Comparison of ENCODE assay signal across 28 mouse cellular contexts in the genomic region with DNA sequence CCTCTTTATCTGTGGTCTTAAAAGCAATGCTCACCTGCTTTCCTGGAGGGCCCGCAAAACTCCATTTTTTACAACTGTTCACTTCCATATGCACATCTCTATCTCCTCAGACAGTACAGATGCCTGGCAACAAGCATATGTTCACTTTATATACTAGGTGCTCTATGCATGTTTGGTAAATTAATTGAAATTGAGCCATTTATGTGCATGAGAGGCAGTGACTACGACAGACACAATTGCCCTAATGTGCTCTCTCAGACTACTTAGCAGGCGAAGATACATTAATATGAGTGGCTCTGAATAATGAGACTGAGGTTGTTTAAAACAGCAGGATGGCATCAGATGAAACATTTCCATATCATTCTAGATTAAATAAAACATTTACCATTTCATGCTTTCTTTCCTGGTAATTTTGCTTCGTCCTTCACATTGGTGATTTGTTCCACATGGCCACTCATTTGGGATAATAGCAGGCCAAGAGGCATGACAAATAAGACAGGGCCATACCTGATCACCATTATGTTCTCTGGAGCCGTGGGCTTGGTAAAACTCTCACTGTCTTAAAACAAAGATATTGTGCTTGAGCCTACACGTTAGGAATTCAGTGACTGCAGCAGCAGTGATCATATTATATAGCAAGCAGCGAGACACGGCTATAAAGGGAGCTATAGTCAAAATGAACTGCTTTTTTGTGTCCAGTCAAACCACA.
DNase-seq lines count a peak whose midpoint lies in the region; ATAC-seq and TF ChIP-seq lines count a peak whose summit lies in the region.
"Had no signal": no experiment of that assay in that cellular context is flagged by ENCODE, and none has a peak within 500 bp of the region (broad histone marks: within the 10 kb centered on the region; RNA-seq: fewer than 3 reads in every experiment).

No protein-coding gene starts in this region.

- no peaks in the 10 kb centered on the region for H3K9me3 ChIP-seq in forebrain, embryonic 14.5 days (replicated peaks; ENCODE audit: control insufficient read depth, low read length)
- H3K9me3 ChIP-seq in forebrain, embryonic 15.5 days, result no peaks in the 10 kb centered on the region
- no peaks in the 10 kb centered on the region for H3K9me3 ChIP-seq in hindbrain, embryonic 13.5 days
- no peaks in the 10 kb centered on the region for H3K9me3 ChIP-seq in hindbrain, embryonic 10.5 days
- no peaks in the 10 kb centered on the region for H3K9me3 ChIP-seq in neural tube, embryonic 13.5 days
- H3K9me3 ChIP-seq: embryonic facial prominence, embryonic 10.5 days; embryonic facial prominence, embryonic 13.5 days; heart, embryonic 10.5 days; heart, embryonic 13.5 days; hindbrain, embryonic 15.5 days had no signal

- H3K9ac ChIP-seq in forebrain, embryonic 14.5 days (ENCODE audit: low read length), result no peak overlapping the region
- no peak overlapping the region for H3K9ac ChIP-seq in forebrain, embryonic 15.5 days (replicated peaks)
- H3K9ac ChIP-seq in hindbrain, embryonic 13.5 days, result no peak overlapping the region
- H3K9ac ChIP-seq in neural tube, embryonic 13.5 days, result no peak overlapping the region
- H3K9ac ChIP-seq: embryonic facial prominence, embryonic 13.5 days; heart, embryonic 13.5 days; hindbrain, embryonic 15.5 days had no signal

- H3K27me3 ChIP-seq in forebrain, embryonic 14.5 days (replicated peaks; ENCODE audit: control insufficient read depth, insufficient read depth, low read length), result no peaks in the 10 kb centered on the region
- no peaks in the 10 kb centered on the region for H3K27me3 ChIP-seq in forebrain, embryonic 15.5 days
- no peaks in the 10 kb centered on the region for H3K27me3 ChIP-seq in hindbrain, embryonic 13.5 days
- H3K27me3 ChIP-seq in hindbrain, embryonic 10.5 days (ENCODE audit: insufficient read depth, poor library complexity, severe bottlenecking), result no peaks in the 10 kb centered on the region
- H3K27me3 ChIP-seq in neural tube, embryonic 13.5 days, result no peaks in the 10 kb centered on the region
- no peaks in the 10 kb centered on the region for H3K27me3 ChIP-seq in thymus, adult 2 months (ENCODE audit: control insufficient read depth, insufficient read depth, low read length)
- H3K27me3 ChIP-seq: embryonic facial prominence, embryonic 13.5 days; heart, embryonic 13.5 days; hindbrain, embryonic 15.5 days had no signal

- peak; percentile 28 for DNase-seq in forebrain, embryonic 14.5 days (ENCODE audit: low spot score)
- no peak for DNase-seq in hindbrain, embryonic 10.5 days (ENCODE audit: low spot score)
- peak; percentile 48 for DNase-seq in brain, embryonic 14.5 days (ENCODE audit: low read depth)
- no peak for DNase-seq in thymus, adult 2 months
- DNase-seq: adrenal gland, adult 2 months; adrenal gland, postnatal 14 days; cerebellum, adult 11-12 months; cerebellum, adult 8-10 months; cerebellum, postnatal 10 days; cerebellum, postnatal 36 days; embryo, embryonic 11 days; gastrocnemius, postnatal 25 days; heart, adult 2 months; heart, postnatal 14 days; heart, postnatal 4 days had no signal

- WGBS in forebrain, embryonic 14.5 days, result 76% methylated on average over 8 of the region's 8 CpGs
- WGBS in forebrain, embryonic 15.5 days, result 66% methylated on average over 8 of the region's 8 CpGs
- WGBS in hindbrain, embryonic 13.5 days, result 51% methylated on average over 8 of the region's 8 CpGs
- 79% methylated on average over 8 of the region's 8 CpGs for WGBS in hindbrain, embryonic 10.5 days
- WGBS in neural tube, embryonic 13.5 days, result 43% methylated on average over 8 of the region's 8 CpGs
- 92% methylated on average over 8 of the region's 8 CpGs for WGBS in thymus, adult 2 months

- no peak overlapping the region for H3K4me3 ChIP-seq in forebrain, embryonic 14.5 days (ENCODE audit: low read depth, low read length)
- no peak overlapping the region for H3K4me3 ChIP-seq in forebrain, embryonic 15.5 days
- H3K4me3 ChIP-seq in hindbrain, embryonic 13.5 days, result no peak overlapping the region
- H3K4me3 ChIP-seq in hindbrain, embryonic 10.5 days, result no peak overlapping the region
- no peak overlapping the region for H3K4me3 ChIP-seq in neural tube, embryonic 13.5 days
- no peak overlapping the region for H3K4me3 ChIP-seq in thymus, adult 2 months (ENCODE audit: control insufficient read depth, insufficient read depth, low read length)
- H3K4me3 ChIP-seq: embryonic facial prominence, embryonic 10.5 days; embryonic facial prominence, embryonic 13.5 days; erythroblast, embryonic 14.5 days; heart, adult 2 months; heart, embryonic 10.5 days; heart, embryonic 13.5 days; hindbrain, embryonic 15.5 days had no signal

- H3K27ac ChIP-seq in forebrain, embryonic 14.5 days (ENCODE audit: low read depth, low read length), result no peak overlapping the region
- no peak overlapping the region for H3K27ac ChIP-seq in forebrain, embryonic 15.5 days (replicated peaks)
- peak overlapping the region; percentile 25; the same call in 1 of the 2 replicates for H3K27ac ChIP-seq in hindbrain, embryonic 13.5 days
- H3K27ac ChIP-seq in hindbrain, embryonic 10.5 days, result no peak overlapping the region
- H3K27ac ChIP-seq in neural tube, embryonic 13.5 days (replicated peaks), result peak overlapping the region; percentile 73
- H3K27ac ChIP-seq in thymus, adult 2 months (ENCODE audit: control insufficient read depth, insufficient read depth, low read length), result no peak overlapping the region
- H3K27ac ChIP-seq: embryonic facial prominence, embryonic 10.5 days; embryonic facial prominence, embryonic 13.5 days; heart, adult 2 months; heart, embryonic 10.5 days; heart, embryonic 13.5 days; hindbrain, embryonic 15.5 days had no signal

- no peaks in the 10 kb centered on the region for H3K36me3 ChIP-seq in forebrain, embryonic 14.5 days (ENCODE audit: control insufficient read depth, insufficient read depth, low read length)
- no peaks in the 10 kb centered on the region for H3K36me3 ChIP-seq in forebrain, embryonic 15.5 days
- no peaks in the 10 kb centered on the region for H3K36me3 ChIP-seq in hindbrain, embryonic 13.5 days
- no peaks in the 10 kb centered on the region for H3K36me3 ChIP-seq in hindbrain, embryonic 10.5 days
- H3K36me3 ChIP-seq in neural tube, embryonic 13.5 days, result no peaks in the 10 kb centered on the region
- no peaks in the 10 kb centered on the region for H3K36me3 ChIP-seq in thymus, adult 2 months (ENCODE audit: control insufficient read depth, insufficient read depth, low read length)
- H3K36me3 ChIP-seq: embryonic facial prominence, embryonic 10.5 days; embryonic facial prominence, embryonic 13.5 days; heart, embryonic 10.5 days; heart, embryonic 13.5 days; hindbrain, embryonic 15.5 days had no signal

- no peaks in the 10 kb centered on the region for H3K4me1 ChIP-seq in forebrain, embryonic 14.5 days (ENCODE audit: control insufficient read depth, insufficient read depth, low read length)
- H3K4me1 ChIP-seq in forebrain, embryonic 15.5 days, result no peaks in the 10 kb centered on the region
- H3K4me1 ChIP-seq in hindbrain, embryonic 13.5 days (replicated peaks), result peaks cover 9% of the 10 kb centered on the region
- no peaks in the 10 kb centered on the region for H3K4me1 ChIP-seq in hindbrain, embryonic 10.5 days (replicated peaks)
- 0 out of 2 replicates have a peak, but pooled peaks cover 10% of the 10 kb centered on the region for H3K4me1 ChIP-seq in neural tube, embryonic 13.5 days (replicated peaks)
- no peaks in the 10 kb centered on the region for H3K4me1 ChIP-seq in thymus, adult 2 months (replicated peaks; ENCODE audit: control insufficient read depth, insufficient read depth, low read length)
- H3K4me1 ChIP-seq: embryonic facial prominence, embryonic 10.5 days; embryonic facial prominence, embryonic 13.5 days; heart, embryonic 10.5 days; heart, embryonic 13.5 days; hindbrain, embryonic 15.5 days had no signal

- no peak for TF ChIP-seq POLR2A in brain, embryonic 14.5 days (IDR thresholded peaks at IDR 0.05; ENCODE audit: borderline replicate concordance, extremely low read depth, insufficient read depth, insufficient read length, poor library complexity, severe bottlenecking)
- TF ChIP-seq POLR2A in thymus, adult 2 months (IDR thresholded peaks at IDR 0.05; ENCODE audit: control insufficient read depth, extremely low read depth, insufficient read depth, low read length, poor library complexity), result no peak

- H3K4me2 ChIP-seq in forebrain, embryonic 14.5 days (ENCODE audit: low read length), result no peak overlapping the region
- H3K4me2 ChIP-seq in forebrain, embryonic 15.5 days (replicated peaks), result no peak overlapping the region
- H3K4me2 ChIP-seq in hindbrain, embryonic 13.5 days, result no peak overlapping the region
- H3K4me2 ChIP-seq in neural tube, embryonic 13.5 days, result no peak overlapping the region
- H3K4me2 ChIP-seq: embryonic facial prominence, embryonic 13.5 days; heart, embryonic 13.5 days; hindbrain, embryonic 15.5 days had no signal

- ATAC-seq in forebrain, embryonic 14.5 days, result no peak
- no peak for ATAC-seq in forebrain, embryonic 15.5 days (replicated peaks)
- peak; percentile 46; the same call in 1 of the 2 replicates for ATAC-seq in hindbrain, embryonic 13.5 days (ENCODE audit: low FRiP score)
- ATAC-seq in neural tube, embryonic 13.5 days (ENCODE audit: low read depth), result peak; percentile 90
- no peak for ATAC-seq in granulocyte monocyte progenitor cell, adult 5-6 weeks (replicated peaks; ENCODE audit: poor library complexity, severe bottlenecking)
- ATAC-seq: CD4-positive, CD25-positive, alpha-beta regulatory T cell, adult 4 months; inflammation-experienced regulatory T-cells, adult 6 months; intestine, embryonic 16.5 days had no signal

- TF ChIP-seq CTCF in brain, embryonic 14.5 days (IDR thresholded peaks at IDR 0.05; ENCODE audit: borderline replicate concordance, extremely low read depth, insufficient read depth, insufficient read length), result no peak
- no peak for TF ChIP-seq CTCF in thymus, adult 2 months (IDR thresholded peaks at IDR 0.05; ENCODE audit: borderline replicate concordance, control insufficient read depth, extremely low read depth, insufficient read depth, low read length, poor library complexity)

Comparison
In these comparisons a context has a peak if more than half of its experiments do, and no peak if none do; other contexts are left out.
1. H3K27ac ChIP-seq: peak in hindbrain, embryonic 13.5 days (single experiment) and neural tube, embryonic 13.5 days (single experiment); none in forebrain, embryonic 14.5 days (single experiment), forebrain, embryonic 15.5 days (single experiment), hindbrain, embryonic 10.5 days (single experiment) and thymus, adult 2 months (single experiment).
2. ATAC-seq: peak in hindbrain, embryonic 13.5 days (single experiment) and neural tube, embryonic 13.5 days (single experiment); none in forebrain, embryonic 14.5 days (single experiment), forebrain, embryonic 15.5 days (single experiment) and granulocyte monocyte progenitor cell, adult 5-6 weeks (single experiment).
3. DNase-seq: peak in forebrain, embryonic 14.5 days (single experiment) and brain, embryonic 14.5 days (single experiment); none in hindbrain, embryonic 10.5 days (single experiment) and thymus, adult 2 months (single experiment).